8 mouse cellular contexts compared by ENCODE assay signal in genomic region chr17:56584257-56585130, GRCm38 (mm10). TPM values are rescaled to one million over a fixed set of nuclear protein-coding genes. Genes with fewer than 3 reads are reported as not detected.
DNase-seq lines count a peak whose midpoint lies in the region; ATAC-seq and TF ChIP-seq lines count a peak whose summit lies in the region.

Safb2 (minus strand) TSS chr17:56584585.
Safb (plus strand) TSS chr17:56584825.

- intact Hi-C loops in heart, postnatal 10 days (cut with DNase I) = no loop called here

- peak within 1 kb of the TSS; percentile 74 for H3K27ac ChIP-seq in ES-Bruce4 (ENCODE audit: insufficient read depth, low read length)
- H3K27ac ChIP-seq in forebrain, embryonic 13.5 days = peak within 1 kb of the TSS; percentile 93
- peak within 1 kb of the TSS; percentile 99 for H3K27ac ChIP-seq in liver, postnatal 0 days (ENCODE audit: low read depth)
- H3K27ac ChIP-seq in neural tube, embryonic 14.5 days (ENCODE audit: low read depth, low read length) = peak within 1 kb of the TSS; percentile 93

- peak; percentile 77 for ATAC-seq in cerebellum, adult (ENCODE audit: insufficient number of reproducible peaks, low FRiP score, low TSS enrichment)
- peak; percentile 95 for ATAC-seq in forebrain, embryonic 13.5 days
- ATAC-seq in liver, postnatal 0 days = peak; percentile 92
- peak; percentile 95 for ATAC-seq in neural tube, embryonic 14.5 days (ENCODE audit: low read depth)

- TF ChIP-seq EP300 in ES-Bruce4 (IDR thresholded peaks at IDR 0.05; ENCODE audit: insufficient read depth, low read depth, low read length) = no peak
- TF ChIP-seq EP300 in liver, postnatal 0 days (IDR thresholded peaks at IDR 0.05; ENCODE audit: low read depth) = no peak

- peaks cover 42% of the 10 kb centered on the region for H3K36me3 ChIP-seq in ES-Bruce4 (ENCODE audit: control insufficient read depth, insufficient read depth, low read length, poor library complexity, severe bottlenecking)
- H3K36me3 ChIP-seq in forebrain, embryonic 13.5 days (ENCODE audit: poor library complexity, severe bottlenecking) = peaks cover 69% of the 10 kb centered on the region
- H3K36me3 ChIP-seq in liver, postnatal 0 days (replicated peaks; ENCODE audit: insufficient read depth, low read length) = peaks cover 65% of the 10 kb centered on the region
- H3K36me3 ChIP-seq in neural tube, embryonic 14.5 days (ENCODE audit: control insufficient read depth, insufficient read depth, low read length) = peaks cover 40% of the 10 kb centered on the region

- peak; percentile 57 for TF ChIP-seq POLR2A in ES-Bruce4 (IDR thresholded peaks at IDR 0.05; ENCODE audit: insufficient read depth, low read length)

- peak within 1 kb of the TSS; percentile 99 for H3K4me3 ChIP-seq in ES-Bruce4 (ENCODE audit: low read depth, low read length)
- H3K4me3 ChIP-seq in forebrain, embryonic 13.5 days = peak within 1 kb of the TSS; percentile 61
- H3K4me3 ChIP-seq in liver, postnatal 0 days (ENCODE audit: low read depth, low read length) = peak within 1 kb of the TSS; percentile 84
- peak within 1 kb of the TSS; percentile 91 for H3K4me3 ChIP-seq in neural tube, embryonic 14.5 days (ENCODE audit: low read depth, low read length)

- under 1% methylated on average over 91 of the region's 101 CpGs for WGBS in forebrain, embryonic 13.5 days
- 1% methylated on average over 91 of the region's 101 CpGs for WGBS in large intestine, adult 2 months
- 1% methylated on average over 94 of the region's 101 CpGs for WGBS in liver, postnatal 0 days (ENCODE audit: insufficient replicate concordance)
- under 1% methylated on average over 96 of the region's 101 CpGs for WGBS in neural tube, embryonic 14.5 days

- no peaks in the 10 kb centered on the region for H3K4me1 ChIP-seq in ES-Bruce4 (ENCODE audit: control insufficient read depth, insufficient read depth, low read length)
- H3K4me1 ChIP-seq in forebrain, embryonic 13.5 days = peaks cover 63% of the 10 kb centered on the region
- H3K4me1 ChIP-seq in liver, postnatal 0 days (ENCODE audit: insufficient read depth) = peaks cover 32% of the 10 kb centered on the region
- peaks cover 43% of the 10 kb centered on the region for H3K4me1 ChIP-seq in neural tube, embryonic 14.5 days (ENCODE audit: control insufficient read depth, insufficient read depth, low read length)

- peak within 1 kb of the TSS; percentile 92 for H3K4me2 ChIP-seq in forebrain, embryonic 13.5 days
- peak within 1 kb of the TSS; percentile 89 for H3K4me2 ChIP-seq in liver, postnatal 0 days (ENCODE audit: low read depth, low read length)
- H3K4me2 ChIP-seq in neural tube, embryonic 14.5 days (ENCODE audit: low read depth, low read length) = peak within 1 kb of the TSS; percentile 91

- H3K9me3 ChIP-seq in ES-Bruce4 (replicated peaks; ENCODE audit: control insufficient read depth, insufficient read depth, low read length, poor library complexity, severe bottlenecking) = no peaks in the 10 kb centered on the region
- H3K9me3 ChIP-seq in forebrain, embryonic 13.5 days (replicated peaks) = no peaks in the 10 kb centered on the region
- H3K9me3 ChIP-seq in liver, postnatal 0 days (ENCODE audit: low read length) = no peaks in the 10 kb centered on the region
- no peaks in the 10 kb centered on the region for H3K9me3 ChIP-seq in neural tube, embryonic 14.5 days (ENCODE audit: control insufficient read depth, low read length)

- no peaks in the 10 kb centered on the region for H3K27me3 ChIP-seq in ES-Bruce4 (ENCODE audit: control insufficient read depth, insufficient read depth, low read length, poor library complexity, severe bottlenecking)
- no peaks in the 10 kb centered on the region for H3K27me3 ChIP-seq in forebrain, embryonic 13.5 days
- H3K27me3 ChIP-seq in liver, postnatal 0 days (ENCODE audit: insufficient read depth, low read length) = no peaks in the 10 kb centered on the region
- H3K27me3 ChIP-seq in neural tube, embryonic 14.5 days (ENCODE audit: control insufficient read depth, insufficient read depth, low read length) = no peaks in the 10 kb centered on the region

- H3K9ac ChIP-seq in ES-Bruce4 (ENCODE audit: low read depth, poor library complexity, severe bottlenecking) = peak within 1 kb of the TSS; percentile 95
- H3K9ac ChIP-seq in forebrain, embryonic 13.5 days = peak within 1 kb of the TSS; percentile 89
- H3K9ac ChIP-seq in liver, postnatal 0 days (replicated peaks) = peak within 1 kb of the TSS; percentile 97
- H3K9ac ChIP-seq in neural tube, embryonic 14.5 days (replicated peaks; ENCODE audit: low read depth, low read length) = peak within 1 kb of the TSS; percentile 88

- peak; percentile 100 for DNase-seq in heart, postnatal 10 days
- peak; percentile 84 for DNase-seq in large intestine, adult 2 months (ENCODE audit: low read depth, low spot score)
- DNase-seq in liver, postnatal 0 days = peak; percentile 98
- peak; percentile 99 for DNase-seq in testis, postnatal 10 days (ENCODE audit: low spot score)

- TF ChIP-seq CTCF in ES-Bruce4 (IDR thresholded peaks at IDR 0.05; ENCODE audit: low read depth, low read length) = no peak
- TF ChIP-seq CTCF in liver, postnatal 0 days (IDR thresholded peaks at IDR 0.05; ENCODE audit: low read depth) = peak; percentile 19; the same call in 1 of the 2 replicates

RNA-seq across cellular contexts. Expression of gene Safb2, which starts in this region (rescaled TPM):
- 107 and 117 TPM in 2 replicates for polyA plus RNA-seq in ES-Bruce4 (2011; ENCODE audit: insufficient read depth, insufficient read length, low read depth, missing spikeins)
- 77.9 and 84.3 TPM in 2 replicates for polyA plus RNA-seq in forebrain, embryonic 13.5 days (2015; fragmentation: Nextera tagmentation; extraction: Ambion mirVana)
- 10 to 100 TPM; 55.7 to 56.8 TPM for total RNA-seq in heart, postnatal 10 days (2021)
- polyA plus RNA-seq in large intestine, adult 2 months (2012; rRNA removed) = 72.4 and 81.0 TPM in 2 replicates
- polyA plus RNA-seq in liver, postnatal 0 days (2015; fragmentation: Nextera tagmentation; extraction: Ambion mirVana) = 19.7 and 23.1 TPM in 2 replicates
- 56.2 and 58.4 TPM in 2 replicates for polyA plus RNA-seq in neural tube, embryonic 14.5 days (2014; fragmentation: Nextera tagmentation; extraction: Ambion mirVana)

RNA-seq across cellular contexts. Expression of gene Safb, which starts in this region (rescaled TPM):
- 99.4 and 111 TPM in 2 replicates for polyA plus RNA-seq in ES-Bruce4 (2011; ENCODE audit: insufficient read depth, insufficient read length, low read depth, missing spikeins)
- 126 and 135 TPM in 2 replicates for polyA plus RNA-seq in forebrain, embryonic 13.5 days (2015; fragmentation: Nextera tagmentation; extraction: Ambion mirVana)
- 10 to 100 TPM; 96.8 to 97.6 TPM for total RNA-seq in heart, postnatal 10 days (2021)
- polyA plus RNA-seq in large intestine, adult 2 months (2012; rRNA removed) = 91.8 and 101 TPM in 2 replicates
- polyA plus RNA-seq in liver, postnatal 0 days (2015; fragmentation: Nextera tagmentation; extraction: Ambion mirVana) = 27.0 and 28.4 TPM in 2 replicates
- 80.9 and 84.8 TPM in 2 replicates for polyA plus RNA-seq in neural tube, embryonic 14.5 days (2014; fragmentation: Nextera tagmentation; extraction: Ambion mirVana)

Comparison
In these comparisons a context has a peak if more than half of its experiments do, and no peak if none do; other contexts are left out.
1. Peak in every context shown above with its lines: DNase-seq, ATAC-seq, H3K4me3 ChIP-seq and H3K27ac ChIP-seq.